Mouse (Mus musculus) layer of hippocampus, adult 18-20 months (tissue): ENCODE data around the gene Dcbld1. TPM values are rescaled to one million over a fixed set of nuclear protein-coding genes. Genes with fewer than 3 reads are reported as not detected.
"Not testable (repeated sequence)": the region's sequence is repeated elsewhere in the genome, so short reads cannot be mapped to it uniquely, and the experiment has no call there.

ENCODE experiments used
- DNase-seq, 2 experiments: peaks; one replicate each; pipeline ENCODE4 v3.0.0; 2022; ENCODE audit warnings: low spot score in 2 of 2
- total RNA-seq, 2 experiments: library from RNA; stranded (reverse); gene quantifications; 2 replicates each; pipeline ENCODE4 v1.2.3; 2021

Dcbld1 gene
- total RNA-seq, 2 experiments from 2014 or later: 5.7 to 6.4 TPM

DNA sequence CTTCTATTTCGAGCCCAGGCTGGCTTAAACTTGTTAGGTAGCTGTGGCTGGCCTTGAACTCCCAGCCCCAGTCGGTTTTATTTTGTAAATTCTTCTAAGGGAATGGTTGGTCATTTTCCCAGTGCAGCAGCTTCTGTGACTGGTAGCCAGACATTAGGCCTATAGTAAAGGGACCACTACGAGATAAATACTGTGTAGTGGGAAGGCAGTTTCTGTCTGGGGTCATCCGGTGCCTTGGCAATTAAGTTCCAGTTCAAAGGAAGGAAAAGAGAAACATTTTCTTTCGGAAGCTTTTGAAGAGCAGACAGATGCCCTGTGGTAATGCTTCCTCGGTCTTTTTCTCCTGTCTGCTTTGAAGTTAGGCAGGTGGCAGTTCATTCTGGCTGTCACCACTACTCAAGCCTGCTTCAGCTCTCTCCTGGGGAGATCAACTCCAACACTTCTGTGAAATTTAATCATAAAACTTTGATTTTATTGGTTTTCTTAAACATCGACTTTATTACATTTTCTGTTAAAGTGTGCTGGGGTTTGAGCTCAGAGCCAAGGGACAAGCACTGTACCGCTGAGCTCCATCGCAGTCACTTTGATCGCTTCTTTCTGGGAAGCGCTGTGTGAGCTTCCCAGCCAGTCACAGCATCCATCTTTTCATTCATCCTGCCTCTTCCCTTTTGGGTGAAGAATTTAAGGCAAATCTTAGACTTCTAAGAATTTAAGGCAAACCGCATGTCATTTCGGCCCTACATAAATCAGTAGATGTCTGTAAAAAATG, 24.9 kb downstream of the Dcbld1 start:
- no peak for DNase-seq

- DNase-seq: no peak
Measured at GRCm38 (mm10) chr10:52260209-52260608, 26.8 kb downstream of the Dcbld1 start.

DNA sequence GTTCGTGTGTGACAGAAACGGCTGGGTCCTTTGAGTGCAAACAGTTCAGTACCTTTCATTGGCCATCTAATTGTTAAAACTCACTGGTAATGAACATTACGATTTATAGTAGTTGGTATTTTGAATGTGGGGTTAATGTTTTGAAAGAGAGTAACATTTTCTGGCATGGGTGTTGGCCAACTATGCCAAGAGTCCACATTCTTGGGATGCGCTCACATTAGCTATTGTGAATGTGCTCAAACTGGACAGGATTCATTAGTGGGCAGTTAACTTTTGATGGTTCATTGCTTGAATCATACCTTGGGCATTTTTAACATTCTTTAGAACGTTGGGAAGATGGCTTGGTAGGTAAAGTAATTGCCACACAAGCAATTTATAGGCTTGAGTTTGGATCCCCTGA, 30.7 kb downstream of the Dcbld1 start:
- no peak for DNase-seq

- DNase-seq: no peak
Measured at GRCm38 (mm10) chr10:52268879-52269278, 35.5 kb downstream of the Dcbld1 start.

DNA sequence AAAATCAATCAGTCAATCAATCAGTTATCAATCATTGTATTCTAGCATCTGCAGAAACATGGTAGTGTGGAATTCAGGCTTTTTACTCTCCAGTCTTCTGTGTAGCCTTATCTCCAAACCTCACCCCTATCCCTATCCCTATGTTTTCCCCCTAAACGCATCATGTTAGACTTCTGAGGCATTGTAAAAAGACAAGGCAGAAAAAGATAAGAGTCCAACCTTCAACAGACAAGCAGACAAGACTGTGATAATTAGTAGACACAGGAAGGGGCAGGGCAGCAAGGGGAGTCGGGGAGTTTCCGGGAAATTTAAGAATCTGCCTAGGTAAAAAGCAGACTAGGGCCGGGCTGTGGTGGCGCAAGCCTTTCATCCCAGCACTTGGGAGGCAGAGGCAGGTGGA, 38.0 kb downstream of the Dcbld1 start:
- no peak for DNase-seq

DNA sequence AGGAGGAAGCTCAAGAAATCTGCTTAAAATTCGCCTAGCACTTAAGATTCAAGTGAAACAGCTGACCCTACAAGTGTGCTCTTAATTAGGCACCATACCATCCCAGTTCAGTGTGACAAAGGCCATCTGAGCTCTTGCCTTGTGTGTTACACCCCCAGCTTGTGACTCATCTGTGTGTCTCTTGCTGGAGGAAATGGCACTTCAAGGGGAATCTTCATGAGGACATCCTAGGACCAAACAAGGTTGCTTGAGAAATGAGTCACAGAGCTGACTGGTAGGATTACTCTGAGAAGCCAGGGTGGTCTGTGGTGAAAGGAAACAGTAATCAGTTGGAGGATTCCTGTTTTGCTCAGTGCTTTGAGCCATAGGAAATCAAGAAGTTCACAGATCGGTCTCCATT, 39.6 kb downstream of the Dcbld1 start:
- no peak for DNase-seq

DNA sequence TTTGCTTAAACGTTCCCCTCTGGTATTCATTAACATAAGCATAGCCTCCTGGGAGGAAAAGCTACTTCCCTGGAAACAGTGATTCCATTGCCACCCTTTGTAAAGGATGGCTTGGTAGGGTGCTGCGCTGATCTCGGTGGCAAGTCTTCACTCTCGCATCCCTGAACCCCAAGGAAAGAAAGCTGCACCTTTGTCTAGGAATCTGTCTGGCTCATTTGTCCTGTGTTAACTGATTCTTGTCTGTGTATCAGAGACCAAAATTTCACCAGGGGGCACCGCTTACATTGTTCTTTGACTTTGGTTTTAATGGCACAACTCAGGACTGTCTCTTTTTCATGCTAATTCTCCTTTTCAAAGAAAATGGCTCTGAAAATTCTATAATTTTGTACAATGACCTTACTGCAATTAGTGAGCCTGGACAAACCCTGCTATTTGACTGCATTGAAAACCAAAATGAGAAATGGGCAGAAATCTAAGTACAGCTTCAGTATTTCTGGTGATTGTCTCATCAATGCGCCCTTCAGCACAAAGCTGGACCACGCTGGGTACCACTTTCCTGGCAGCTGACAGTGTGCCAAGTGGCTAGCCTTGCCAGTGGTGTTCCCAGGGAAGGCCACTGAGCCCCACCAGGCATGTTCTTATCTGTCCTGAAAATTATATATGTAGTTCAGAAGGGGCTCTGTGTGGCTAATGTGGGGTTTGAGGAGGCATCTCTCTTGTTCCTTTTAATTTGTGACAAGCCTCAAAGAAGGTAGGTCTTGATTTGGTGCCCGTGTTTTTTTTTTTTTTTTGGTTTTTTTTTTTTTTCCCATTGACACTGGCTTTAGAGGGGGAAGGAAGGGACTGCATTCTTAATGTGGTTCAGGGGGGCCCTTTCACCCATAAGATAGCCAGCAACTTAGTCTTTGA, 40.8 kb downstream of the Dcbld1 start:
- DNase-seq: no peak

DNA sequence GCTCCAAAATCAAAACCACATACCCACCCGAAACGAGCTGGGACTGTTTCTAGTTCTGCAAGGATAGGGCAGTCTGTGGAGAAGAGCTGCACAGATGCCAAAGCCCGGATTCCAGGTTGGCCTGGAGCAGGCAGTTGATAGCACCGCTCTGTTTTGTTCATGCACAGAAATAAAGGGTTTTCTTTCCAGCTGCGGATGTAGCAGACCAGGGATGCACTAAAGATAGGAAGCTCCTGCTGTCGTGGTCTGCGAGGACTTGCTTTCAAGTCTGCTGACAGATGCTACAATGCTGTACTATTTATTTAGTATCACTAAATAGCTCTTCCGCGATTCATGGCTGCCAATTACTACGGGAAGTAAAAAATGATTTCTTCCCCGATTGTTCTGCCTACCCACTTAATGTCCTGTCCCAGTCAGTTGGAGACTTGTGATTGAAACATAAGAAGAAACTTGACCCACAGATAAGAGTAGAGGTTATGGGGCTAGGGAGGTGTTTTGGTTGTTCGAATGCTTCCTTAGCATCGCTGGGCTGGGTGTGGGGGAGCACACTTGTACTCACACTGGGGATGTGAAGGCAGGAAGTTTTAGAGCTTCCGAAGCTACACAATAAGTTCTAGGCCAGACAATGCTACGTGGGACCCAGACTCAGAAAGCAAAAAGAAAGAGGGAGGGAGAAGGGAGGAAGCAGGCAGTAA, 41.6 kb downstream of the Dcbld1 start:
- peak in 1 of 2 experiments; percentile 7 for DNase-seq

- DNase-seq: no peak
Measured at GRCm38 (mm10) chr10:52276579-52276978, 43.2 kb downstream of the Dcbld1 start.

GRCm38 (mm10) chr10:52277564-52277963, 44.1 kb downstream of the Dcbld1 start:
- DNase-seq: not testable (repeated sequence)

DNA sequence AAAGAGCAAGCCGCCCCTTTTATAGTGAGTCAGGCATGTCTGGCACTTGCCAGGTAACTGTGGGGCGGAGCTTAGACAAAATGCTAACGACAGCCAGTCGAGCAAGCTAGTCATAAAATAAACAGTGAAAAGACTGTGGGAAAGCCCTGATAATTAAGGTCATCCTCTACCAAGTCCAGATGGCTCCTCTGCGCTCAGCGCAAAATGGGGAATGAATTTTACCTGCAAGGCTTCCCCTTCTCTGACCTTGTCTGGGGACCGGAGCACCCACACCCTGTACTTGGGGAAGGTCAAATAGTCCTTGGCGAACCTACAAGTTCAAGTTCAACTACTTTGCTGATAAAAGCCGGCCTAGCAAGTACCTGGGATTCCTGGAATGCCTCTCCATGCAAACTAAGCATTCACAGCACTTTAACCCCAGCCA, 44.6 kb downstream of the Dcbld1 start:
- no peak for DNase-seq

GRCm38 (mm10) chr10:52278866-52279265, 45.4 kb downstream of the Dcbld1 start:
- DNase-seq: no peak

GRCm38 (mm10) chr10:52279876-52280275, 46.5 kb downstream of the Dcbld1 start:
- no peak for DNase-seq

DNA sequence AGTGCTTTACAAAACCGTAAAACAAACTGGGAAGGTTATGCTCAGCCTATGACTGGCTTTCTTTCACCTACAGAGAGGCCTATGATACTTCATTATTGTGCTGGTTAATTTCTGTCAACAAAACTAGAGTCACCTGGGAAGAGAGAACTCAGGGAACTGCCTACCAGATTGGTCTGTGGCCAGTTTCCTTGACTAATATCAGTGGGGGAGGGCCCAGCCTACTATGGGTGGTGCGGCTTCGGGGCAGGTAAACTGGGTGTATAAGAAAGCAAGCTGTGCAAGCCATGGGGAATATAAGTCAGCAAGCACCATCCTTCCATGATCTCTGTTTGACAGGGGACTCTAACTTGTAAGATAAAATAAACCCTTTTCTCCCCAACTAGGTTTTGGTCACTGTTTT, 47.2 kb downstream of the Dcbld1 start:
- DNase-seq: no peak

DNA sequence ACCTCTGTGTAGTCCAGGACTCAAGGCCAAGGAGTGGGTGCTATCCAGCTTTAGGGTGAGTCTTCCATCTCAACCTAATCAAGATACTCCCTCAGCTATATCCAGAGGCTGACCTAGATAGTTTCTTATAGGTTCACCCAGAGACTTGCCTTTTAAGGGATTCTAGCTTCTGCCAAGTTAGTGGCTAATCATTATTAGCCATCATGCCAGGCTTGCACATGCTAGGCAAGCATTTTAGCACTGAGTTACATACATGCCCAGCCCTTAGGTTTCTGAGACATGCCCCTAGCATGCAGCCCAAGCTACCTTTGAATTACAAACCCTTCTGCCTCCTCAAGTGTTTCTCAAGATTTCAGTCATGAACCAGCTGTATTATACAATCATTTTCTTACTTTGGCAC, 47.9 kb downstream of the Dcbld1 start:
- no peak for DNase-seq

DNA sequence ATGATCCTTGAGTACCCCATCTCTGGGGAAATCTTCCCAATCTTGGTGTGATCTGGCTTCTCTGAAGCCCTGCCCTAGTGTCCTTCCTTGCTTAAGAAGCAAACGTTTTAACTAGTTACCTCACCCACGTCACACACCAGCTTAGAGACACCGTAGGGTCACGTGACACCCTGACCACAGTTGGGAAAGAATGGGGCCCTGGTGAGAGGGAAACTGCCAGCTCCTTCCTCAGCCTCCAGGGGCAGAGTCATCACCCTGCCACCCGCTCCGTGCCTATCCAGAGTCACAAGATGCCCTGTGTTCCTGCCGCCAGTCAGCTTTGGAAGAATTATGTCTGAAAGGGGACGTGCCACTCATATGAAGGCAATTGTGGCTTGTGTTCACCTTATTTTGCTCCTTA, 51.2 kb downstream of the Dcbld1 start:
- DNase-seq: no peak

- DNase-seq: no peak
Measured at GRCm38 (mm10) chr10:52287852-52288533, 54.6 kb downstream of the Dcbld1 start.

DNA sequence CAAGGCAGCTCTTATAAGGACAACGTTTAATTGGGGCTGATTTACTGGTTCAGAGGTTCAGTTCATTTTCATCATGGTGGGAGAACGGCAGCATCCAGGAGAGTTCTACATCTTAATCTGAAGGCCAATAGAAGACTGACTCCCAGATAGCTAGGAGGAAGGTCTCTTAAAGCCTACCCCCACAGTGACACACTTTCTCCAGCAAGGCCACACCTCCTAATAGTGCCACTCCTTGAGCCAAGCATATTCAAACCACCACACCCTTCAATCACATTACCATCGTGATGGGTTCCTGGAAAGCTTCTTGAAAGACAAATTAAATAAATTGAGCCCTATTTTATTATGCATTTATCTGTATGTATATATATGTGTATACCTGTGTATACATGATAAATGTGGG, 55.8 kb downstream of the Dcbld1 start:
- no peak for DNase-seq

GRCm38 (mm10) chr10:52292391-52292790, 59.0 kb downstream of the Dcbld1 start:
- not testable (repeated sequence) for DNase-seq

DNA sequence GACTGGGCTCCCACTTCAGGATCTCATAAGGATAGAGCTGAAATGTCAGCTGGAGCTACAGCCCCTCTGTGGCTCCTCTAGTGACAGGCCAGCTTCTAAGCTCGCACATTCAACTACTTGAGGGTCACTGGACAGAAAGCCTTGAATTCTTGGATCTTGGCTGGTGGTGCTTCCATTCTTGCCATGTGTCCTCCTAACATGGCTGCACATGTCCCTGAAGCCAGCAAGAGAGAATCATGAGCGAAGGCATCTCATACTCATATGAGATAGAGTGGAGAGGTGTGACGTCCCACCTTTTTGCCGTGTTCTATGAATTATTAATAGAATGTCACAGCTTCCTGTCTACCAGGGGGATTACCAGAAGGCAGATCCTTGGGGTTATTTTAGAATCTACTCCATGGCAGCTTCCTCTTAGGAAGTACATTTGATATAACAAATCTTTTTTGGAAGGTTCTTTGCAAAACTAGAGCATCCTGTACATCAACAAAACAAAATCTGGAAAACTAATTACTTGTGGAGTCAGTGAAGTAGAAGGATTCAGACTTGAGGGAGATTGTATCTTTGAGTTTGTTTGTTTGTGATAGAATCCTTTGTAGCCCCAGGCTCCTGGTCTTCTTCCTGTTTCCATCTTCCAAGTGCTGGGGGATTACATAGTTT, 60.6 kb downstream of the Dcbld1 start:
- no peak for DNase-seq

DNA sequence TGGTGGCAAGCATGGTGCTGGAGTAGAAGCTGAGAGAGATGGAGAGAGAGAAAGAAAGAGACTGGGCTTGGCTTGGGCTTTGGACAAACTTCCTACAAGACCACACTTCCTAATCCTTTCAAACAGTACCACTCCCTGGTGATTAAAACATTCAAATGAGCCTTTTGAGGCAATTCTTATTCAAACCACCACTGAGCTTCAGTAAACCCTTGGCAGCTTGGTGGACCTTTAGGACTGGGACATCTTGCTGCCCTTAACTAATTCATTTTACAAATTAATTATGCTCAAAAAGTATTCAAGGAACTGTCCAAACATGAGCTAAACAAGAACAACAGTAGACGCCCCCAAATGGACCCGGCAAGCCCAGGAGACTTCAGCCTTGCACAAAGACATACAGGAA, 62.5 kb downstream of the Dcbld1 start:
- DNase-seq: no peak
